Mouse (Mus musculus): ENCODE data around the gene Adamts9. TPM values are rescaled to one million over a fixed set of nuclear protein-coding genes. Genes with fewer than 3 reads are reported as not detected.
A peak's percentile ranks its signal among the peaks of the same experiment; 100 is the strongest.

The Adamts9 gene
- total RNA-seq, 2 experiments from 2014 or later: 11.7 to 19.0 TPM

DNA sequence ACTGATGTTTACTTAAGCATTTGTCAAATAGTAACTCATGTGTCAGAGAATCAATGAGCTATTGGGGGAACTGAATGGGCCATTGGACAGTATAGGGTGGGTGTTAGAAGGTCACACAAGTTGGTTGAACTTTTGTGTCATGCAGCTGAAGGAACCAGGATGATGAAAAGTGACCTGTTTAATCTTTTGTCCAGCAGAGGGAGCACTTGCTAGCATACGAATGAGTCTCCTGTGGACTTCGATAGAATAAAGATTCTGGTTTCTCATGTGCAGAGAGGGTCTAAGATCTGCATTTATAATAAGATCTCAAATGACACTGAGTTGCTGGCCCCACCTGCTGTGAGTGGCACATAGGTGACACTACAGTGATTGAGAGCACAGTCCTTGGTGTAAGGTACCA, 166.9 kb downstream of the Adamts9 start:
- no peak for DNase-seq
- intact Hi-C loops (cut with DNase I; ENCODE audit: low total_unique reads): no loop called here

GRCm38 (mm10) chr6:92762372-92762771, 180.9 kb downstream of the Adamts9 start:
- intact Hi-C loops (cut with DNase I; ENCODE audit: low total_unique reads): no loop called here
- no peak for DNase-seq

GRCm38 (mm10) chr6:92759616-92760015, 183.7 kb downstream of the Adamts9 start:
- DNase-seq: no peak
- intact Hi-C loops (cut with DNase I; ENCODE audit: low total_unique reads): no loop called here

GRCm38 (mm10) chr6:92755826-92756225, 187.5 kb downstream of the Adamts9 start:
- intact Hi-C loops (cut with DNase I; ENCODE audit: low total_unique reads): no loop called here
- DNase-seq: no peak

GRCm38 (mm10) chr6:92752737-92753136, 190.6 kb downstream of the Adamts9 start:
- DNase-seq: no peak
- intact Hi-C loops (cut with DNase I; ENCODE audit: low total_unique reads): no loop called here

- intact Hi-C loops (cut with DNase I; ENCODE audit: low total_unique reads): no loop called here
- no peak for DNase-seq
These were observed 193.9 kb downstream of the Adamts9 start for GRCm38 (mm10) chr6:92749420-92749819.

DNA sequence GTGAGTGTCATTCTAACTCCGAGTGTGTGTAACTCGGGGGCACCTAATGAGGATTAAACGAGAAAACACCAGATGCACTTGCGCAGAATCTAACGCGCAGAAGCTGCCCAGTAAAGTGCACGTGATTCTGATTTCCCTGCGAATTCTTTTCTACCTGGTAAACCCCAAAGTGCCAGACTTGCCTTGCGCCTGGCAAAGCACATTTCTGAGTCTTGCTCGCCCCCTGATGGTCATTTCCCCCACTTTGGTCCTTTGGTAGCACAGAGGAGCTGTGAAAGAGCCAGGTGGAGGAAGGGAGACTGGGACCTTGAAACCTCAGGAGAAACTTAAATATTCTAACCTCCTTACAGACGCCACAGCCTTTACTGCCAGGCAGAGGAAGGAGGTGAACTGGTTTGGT, 199.7 kb downstream of the Adamts9 start:
- intact Hi-C loops (cut with DNase I; ENCODE audit: low total_unique reads): loop anchor here (5.0 kb wide), 1 partner anchor 456 kb away; no protein-coding TSS in a partner anchor
- DNase-seq: peak; percentile 43

- intact Hi-C loops (cut with DNase I; ENCODE audit: low total_unique reads): no loop called here
These were observed 206.2 kb downstream of the Adamts9 start for GRCm38 (mm10) chr6:92737116-92737515.

GRCm38 (mm10) chr6:92733651-92734050, 209.6 kb downstream of the Adamts9 start:
- no peak for DNase-seq
- intact Hi-C loops (cut with DNase I; ENCODE audit: low total_unique reads): no loop called here

More at GRCm38 (mm10) chr6:92737116-92737515, 206.2 kb downstream of the Adamts9 start:
- DNase-seq: no peak

- DNase-seq: no peak
- intact Hi-C loops (cut with DNase I; ENCODE audit: low total_unique reads): no loop called here
These were observed 214.8 kb downstream of the Adamts9 start for GRCm38 (mm10) chr6:92728514-92728913.

DNA sequence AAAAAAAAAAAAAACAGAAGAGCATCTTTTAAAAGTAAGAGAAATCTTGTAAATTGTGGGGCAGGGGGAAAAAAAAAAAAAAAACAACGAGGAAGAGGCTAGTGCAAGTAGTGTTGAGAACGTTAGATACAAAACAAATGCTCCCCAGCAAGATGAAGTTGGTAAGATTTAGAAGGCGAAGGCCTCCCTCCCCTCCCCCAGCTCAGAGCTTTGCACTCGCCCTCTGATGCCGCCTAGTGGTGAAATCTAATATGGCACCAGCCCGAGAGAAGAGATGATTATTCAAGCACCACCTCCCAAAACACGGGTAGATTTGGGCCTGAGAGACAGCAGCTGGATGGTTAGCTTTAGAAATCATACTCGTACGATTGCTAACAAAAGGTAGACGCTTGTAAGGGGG, 215.2 kb downstream of the Adamts9 start:
- intact Hi-C loops (cut with DNase I; ENCODE audit: low total_unique reads): no loop called here
- peak; percentile 85 for DNase-seq

DNA sequence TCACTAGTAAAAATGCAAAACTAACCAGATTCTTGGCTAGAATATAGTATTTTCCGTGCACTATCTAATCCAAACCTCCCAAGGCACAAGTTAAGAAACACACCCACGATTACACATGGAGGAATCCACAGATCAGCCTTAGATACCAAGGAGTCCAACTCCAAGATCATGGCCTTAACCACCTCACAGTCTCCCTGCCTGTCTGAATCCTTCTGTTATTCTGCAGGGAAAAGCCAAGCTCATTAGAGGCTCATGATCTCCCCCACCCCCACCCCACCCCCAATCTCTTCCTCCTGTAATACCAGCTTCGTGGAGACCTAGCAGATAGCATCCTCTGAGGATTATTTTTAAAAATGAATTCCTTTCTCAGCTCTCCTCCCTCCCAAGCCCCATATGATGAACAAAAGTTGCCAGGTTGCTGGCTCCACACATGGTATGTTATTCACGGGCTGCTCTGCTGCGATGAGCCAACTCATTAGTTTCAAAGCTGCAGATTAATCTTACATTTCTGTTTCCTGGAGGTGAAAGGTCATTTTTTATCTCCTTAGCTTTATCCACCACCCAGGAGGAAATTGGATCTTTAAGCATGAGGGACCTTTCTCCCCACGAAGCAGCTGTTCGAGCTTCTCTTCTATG, 215.8 kb downstream of the Adamts9 start:
- DNase-seq: no peak
- intact Hi-C loops (cut with DNase I; ENCODE audit: low total_unique reads): no loop called here

GRCm38 (mm10) chr6:92726121-92726520, 217.2 kb downstream of the Adamts9 start:
- peak; percentile 19 for DNase-seq
- intact Hi-C loops (cut with DNase I; ENCODE audit: low total_unique reads): no loop called here

DNA sequence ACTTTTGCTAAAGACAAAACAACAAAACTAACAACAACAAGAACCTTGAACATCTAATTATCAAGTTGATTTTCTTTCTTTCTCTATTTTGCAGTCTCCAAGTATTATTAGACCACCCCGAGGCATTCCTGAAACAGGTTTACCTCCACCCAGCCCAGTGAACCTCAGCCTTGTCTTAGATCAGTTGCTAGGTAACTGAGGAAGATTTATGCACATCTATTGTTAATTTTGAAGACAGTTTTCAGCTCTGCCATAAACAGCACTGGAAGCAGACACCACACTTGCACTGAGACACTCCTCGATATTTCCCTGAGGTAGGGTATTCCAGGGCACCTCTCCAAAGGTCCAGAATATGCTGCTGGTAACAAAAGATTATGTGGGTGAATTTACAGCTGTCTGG, 218.9 kb downstream of the Adamts9 start:
- intact Hi-C loops (cut with DNase I; ENCODE audit: low total_unique reads): no loop called here
- DNase-seq: no peak

Other genes with a start within 250 kb of the Adamts9 start
- gene Prickle2, start 237.3 kb downstream of the Adamts9 start, total RNA-seq (2021): 1 to 10 TPM; 4.0 to 4.3 TPM
- not detected for gene A730049H05Rik, start 127.0 kb downstream of the Adamts9 start, total RNA-seq (2021)
- gene Gm15737, start 74.1 kb downstream of the Adamts9 start, total RNA-seq (2021): under 1 TPM; 0.64 to 0.80 TPM

All from gastrocnemius, postnatal 14 days (tissue).